Mouse (Mus musculus) E14TG2a.4 (cell line): ENCODE data around the gene Hyal3.

Experiments
- CTCF ChIP-seq: conservative IDR thresholded peaks from 2 replicates; pipeline ENCODE4 v1.5.1; 2014; ENCODE audit warnings: low read length
- NANOG ChIP-seq: IDR thresholded peaks from 2 replicates; pipeline ENCODE4 v1.6.1; 2014; ENCODE audit warnings: borderline replicate concordance, low read length, mixed read lengths

- TF ChIP-seq CTCF (no peak), NANOG (no peak)
Measured at GRCm38 (mm10) chr9:107599842-107600241, 19.2 kb downstream of the Hyal3 start.
